Mouse (Mus musculus) stomach, adult 2 months (tissue): ENCODE measurements around the gene Tyk2. TPM values are rescaled to one million over a fixed set of nuclear protein-coding genes. Genes with fewer than 3 reads are reported as not detected.

Source experiments
- polyA plus RNA-seq: library from polyadenylated mRNA; depleted of rRNA; stranded (reverse); fragments of >200 nt; gene quantifications from 2 replicates; pipeline ENCODE4 v1.2.3, GENCODE M21; 2012; rRNA removed

The Tyk2 gene
- polyA plus RNA-seq, result 12.0 and 13.6 TPM in 2 replicates

GRCm38 (mm10) chr9:21131059-21131956 is at the start of gene Tyk2:
Gene Tyk2 (minus strand): TSS chr9:21131243.

GRCm38 (mm10) chr9:21165041-21165951 is 34.3 kb upstream of the Tyk2 start, which contains the start of gene Pde4a:
Gene Pde4a (plus strand): TSS chr9:21165714.

GRCm38 (mm10) chr9:21149654-21150419 is 18.8 kb upstream of the Tyk2 start, which contains the start of gene Cdc37:
Gene Cdc37 (minus strand): TSS chr9:21149982.

GRCm38 (mm10) chr9:21091707-21092320 is 39.2 kb downstream of the Tyk2 start, which contains the start of the genes Gm38431 and Raver1:
Gene Gm38431 (minus strand): TSS chr9:21091997.
Gene Raver1 (minus strand): TSS chr9:21092008.

GRCm38 (mm10) chr9:21073044-21073840 is 57.8 kb downstream of the Tyk2 start, which contains the start of the genes Gm49373 and Fdx1l:
Gene Gm49373 (minus strand): TSS chr9:21073096.
Gene Fdx1l (minus strand): TSS chr9:21073614.

GRCm38 (mm10) chr9:21067006-21067684 is 63.9 kb downstream of the Tyk2 start, which contains the start of gene Zglp1:
Gene Zglp1 (minus strand): TSS chr9:21067093.

Other genes starting within 250 kb of the Tyk2 start
- 46.2 and 52.6 TPM in 2 replicates for gene Ppan, start 243.1 kb downstream of the Tyk2 start, polyA plus RNA-seq
- 65.9 and 73.1 TPM in 2 replicates for gene Eif3g, start 232.6 kb downstream of the Tyk2 start, polyA plus RNA-seq
- gene Dnmt1, start 171.4 kb downstream of the Tyk2 start, polyA plus RNA-seq, result 11.1 and 12.4 TPM in 2 replicates
- gene S1pr2, start 154.5 kb downstream of the Tyk2 start, polyA plus RNA-seq, result 3.9 and 4.3 TPM in 2 replicates
- 76.8 and 86.2 TPM in 2 replicates for gene Mrpl4, start 128.5 kb downstream of the Tyk2 start, polyA plus RNA-seq
- 3.9 and 4.4 TPM in 2 replicates for gene Icam1, start 115.3 kb downstream of the Tyk2 start, polyA plus RNA-seq
- gene Icam4, start 101.9 kb downstream of the Tyk2 start, polyA plus RNA-seq, result 0.21 and 0.30 TPM in 2 replicates
- gene Icam5, start 99.2 kb downstream of the Tyk2 start, polyA plus RNA-seq, result 0.21 and 0.48 TPM in 2 replicates
- 0.12 and 1.0 TPM in 2 replicates for gene Zglp1, start 64.2 kb downstream of the Tyk2 start, polyA plus RNA-seq
- 0.09 TPM in 1 of 2 replicates, not detected in the other for gene Gm49373, start 58.1 kb downstream of the Tyk2 start, polyA plus RNA-seq
- 22.8 and 51.6 TPM in 2 replicates for gene Fdx1l, start 57.6 kb downstream of the Tyk2 start, polyA plus RNA-seq
- 6.2 and 11.8 TPM in 2 replicates for gene Gm38431, start 39.2 kb downstream of the Tyk2 start, polyA plus RNA-seq
- gene Raver1, start 39.2 kb downstream of the Tyk2 start, polyA plus RNA-seq, result 31.9 and 36.1 TPM in 2 replicates
- gene Cdc37, start 18.7 kb upstream of the Tyk2 start, polyA plus RNA-seq, result 19.9 and 23.4 TPM in 2 replicates
- gene Pde4a, start 34.5 kb upstream of the Tyk2 start, polyA plus RNA-seq, result 4.6 and 5.4 TPM in 2 replicates
- gene Keap1, start 108.1 kb upstream of the Tyk2 start, polyA plus RNA-seq, result 42.1 and 51.8 TPM in 2 replicates
- gene S1pr5, start 117.2 kb upstream of the Tyk2 start, polyA plus RNA-seq, result 9.1 and 21.3 TPM in 2 replicates
- gene Atg4d, start 134.1 kb upstream of the Tyk2 start, polyA plus RNA-seq, result 33.3 and 62.7 TPM in 2 replicates
- 7.5 and 7.9 TPM in 2 replicates for gene Kri1, start 156.7 kb upstream of the Tyk2 start, polyA plus RNA-seq
- gene Cdkn2d, start 160.2 kb upstream of the Tyk2 start, polyA plus RNA-seq, result 12.6 and 18.9 TPM in 2 replicates
- gene Ap1m2, start 181.1 kb upstream of the Tyk2 start, polyA plus RNA-seq, result 30.6 and 32.9 TPM in 2 replicates
- gene Slc44a2, start 189.5 kb upstream of the Tyk2 start, polyA plus RNA-seq, result 33.9 and 44.4 TPM in 2 replicates
- gene Ilf3, start 236.6 kb upstream of the Tyk2 start, polyA plus RNA-seq, result 12.5 and 13.0 TPM in 2 replicates